Mouse (Mus musculus) CD4-positive, CD25-positive, alpha-beta regulatory T cell, adult 4 months (primary cell): ENCODE measurements around the gene Pstpip1. TPM values are rescaled to one million over a fixed set of nuclear protein-coding genes. Genes with fewer than 3 reads are reported as not detected.

Source experiments
- ATAC-seq: one replicate; pipeline ENCODE4 v1.8.0; 2017
- polyA plus RNA-seq, 2 experiments: library from polyadenylated mRNA; unstranded; fragments of 100-300 nt; shearing (Covaris generic); gene quantifications; one replicate each; pipeline ENCODE4 v1.2.1; 2017

Gene Pstpip1
- polyA plus RNA-seq, 2 experiments from 2014 or later = 33.1 to 56.6 TPM

GRCm38 (mm10) chr9:56106274-56107072 is 16.7 kb downstream of the Pstpip1 start:
- no peak for ATAC-seq

GRCm38 (mm10) chr9:56107527-56107926 is 17.8 kb downstream of the Pstpip1 start:
- ATAC-seq = no peak

GRCm38 (mm10) chr9:56108174-56108573 is 18.4 kb downstream of the Pstpip1 start:
- ATAC-seq = no peak

- ATAC-seq = no peak
These were observed 28.3 kb downstream of the Pstpip1 start for GRCm38 (mm10) chr9:56118091-56118490.

- peak; percentile 72 for ATAC-seq
These were observed 28.8 kb downstream of the Pstpip1 start for GRCm38 (mm10) chr9:56118582-56118981.

GRCm38 (mm10) chr9:56119651-56120050 is 29.9 kb downstream of the Pstpip1 start:
- no peak for ATAC-seq

- ATAC-seq = no peak
These were observed 31.3 kb downstream of the Pstpip1 start for GRCm38 (mm10) chr9:56121097-56121496.

- no peak for ATAC-seq
These were observed 33.2 kb downstream of the Pstpip1 start for GRCm38 (mm10) chr9:56122973-56123372.

- ATAC-seq = no peak
These were observed 33.9 kb downstream of the Pstpip1 start for GRCm38 (mm10) chr9:56123613-56124012.

- no peak for ATAC-seq
These were observed 34.8 kb downstream of the Pstpip1 start for GRCm38 (mm10) chr9:56124561-56124960.

GRCm38 (mm10) chr9:56126453-56127173 is 36.9 kb downstream of the Pstpip1 start:
- no peak for ATAC-seq

GRCm38 (mm10) chr9:56128331-56128730 is 38.6 kb downstream of the Pstpip1 start:
- peak; percentile 65 for ATAC-seq

- ATAC-seq = no peak
These were observed 40.2 kb downstream of the Pstpip1 start for GRCm38 (mm10) chr9:56129951-56130350.

- no peak for ATAC-seq
These were observed 40.8 kb downstream of the Pstpip1 start for GRCm38 (mm10) chr9:56130536-56130935.

GRCm38 (mm10) chr9:56131813-56132525 is 42.2 kb downstream of the Pstpip1 start:
- ATAC-seq = no peak

- no peak for ATAC-seq
These were observed 44.2 kb downstream of the Pstpip1 start for GRCm38 (mm10) chr9:56133970-56134369.

- no peak for ATAC-seq
These were observed 44.9 kb downstream of the Pstpip1 start for GRCm38 (mm10) chr9:56134614-56135013.

GRCm38 (mm10) chr9:56135590-56136197 is 45.9 kb downstream of the Pstpip1 start:
- no peak for ATAC-seq

GRCm38 (mm10) chr9:56141776-56142175 is 52.0 kb downstream of the Pstpip1 start:
- ATAC-seq = no peak

GRCm38 (mm10) chr9:56144366-56145003 is 54.7 kb downstream of the Pstpip1 start:
- ATAC-seq = peak; percentile 60

- ATAC-seq = peak; percentile 65
These were observed 56.7 kb downstream of the Pstpip1 start for GRCm38 (mm10) chr9:56146326-56146923.
